Mouse (Mus musculus) MEL (cell line): ENCODE measurements at regions not wholly inside any gene's neighbourhood (a gene's known extent, or its start where the extent isn't known, plus 50 kb on each side); places are given as distances from the start of the nearest gene placed in this dataset.

ENCODE experiments used
- CHD1 ChIP-seq: IDR thresholded peaks from 2 replicates; pipeline ENCODE4 v1.6.1; 2012; ENCODE audit warnings: low read depth, mild to moderate bottlenecking, inconsistent platforms, low read length, improper control_type of control experiment
- CHD2 ChIP-seq: IDR thresholded peaks from 2 replicates; pipeline ENCODE4 v1.6.1; 2011; ENCODE audit warnings: low read length, improper control_type of control experiment
- CTCF ChIP-seq, 3 experiments: IDR thresholded peaks in 2 of 3; conservative IDR thresholded peaks in 1 of 3; 2 replicates each; pipeline ENCODE4 v1.5.1; 2011 to 2012; ENCODE audit warnings: low read length in 3 of 3, low read depth in 2 of 3, mild to moderate bottlenecking in 2 of 3, improper control_type of control experiment in 1 of 3, inconsistent platforms in 1 of 3, mixed read lengths in 1 of 3, moderate library complexity in 1 of 3; ENCODE audit not compliant: control insufficient read depth in 1 of 3, insufficient read depth in 1 of 3, poor library complexity in 1 of 3, severe bottlenecking in 1 of 3
- E2F4 ChIP-seq: IDR thresholded peaks from 2 replicates; pipeline ENCODE4 v1.6.1; 2011; ENCODE audit warnings: low read depth, low read length, improper control_type of control experiment, borderline replicate concordance
- EP300 ChIP-seq, 2 experiments: IDR thresholded peaks; 2 replicates each; pipeline ENCODE4 v1.6.1; 2011; ENCODE audit warnings: improper control_type of control experiment in 2 of 2, low read length in 2 of 2, low read depth in 1 of 2, mild to moderate bottlenecking in 1 of 2
- ETS1 ChIP-seq: IDR thresholded peaks from 2 replicates; pipeline ENCODE4 v1.6.1; 2012; ENCODE audit warnings: low read depth, mild to moderate bottlenecking, inconsistent platforms, low read length, improper control_type of control experiment, moderate library complexity
- GATA1 ChIP-seq: IDR thresholded peaks from 2 replicates; pipeline ENCODE4 v1.6.1; 2011; ENCODE audit warnings: low read depth, low read length, improper control_type of control experiment
- MXI1 ChIP-seq: IDR thresholded peaks from 2 replicates; pipeline ENCODE4 v1.6.1; 2011; ENCODE audit warnings: mild to moderate bottlenecking, low read depth, low read length, improper control_type of control experiment
- POLR2A ChIP-seq, 2 experiments: IDR thresholded peaks; 2 replicates each; pipeline ENCODE4 v1.6.1; 2011 to 2012; ENCODE audit warnings: low read length in 2 of 2, mild to moderate bottlenecking in 2 of 2, control low read depth in 1 of 2, improper control_type of control experiment in 1 of 2, low read depth in 1 of 2, moderate library complexity in 1 of 2; ENCODE audit not compliant: control insufficient read depth in 1 of 2, insufficient read depth in 1 of 2, poor library complexity in 1 of 2
- POLR2AphosphoS2 ChIP-seq: IDR thresholded peaks from 2 replicates; pipeline ENCODE4 v1.6.1; 2011; ENCODE audit warnings: low read length, improper control_type of control experiment
- POLR2AphosphoS5 ChIP-seq: IDR thresholded peaks from 2 replicates; pipeline ENCODE4 v1.6.1; 2012; ENCODE audit warnings: low read depth, borderline replicate concordance, mild to moderate bottlenecking, inconsistent platforms, low read length, moderate library complexity, mixed read lengths
- SIN3A ChIP-seq: IDR thresholded peaks from 2 replicates; pipeline ENCODE4 v1.6.1; 2012; ENCODE audit warnings: low read length, improper control_type of control experiment, inconsistent platforms
- TAL1 ChIP-seq: IDR thresholded peaks from 2 replicates; pipeline ENCODE4 v1.6.1; 2012; ENCODE audit warnings: mild to moderate bottlenecking, inconsistent platforms, low read length, moderate library complexity, mixed read lengths
- ZC3H11A ChIP-seq: IDR thresholded peaks from 2 replicates; pipeline ENCODE4 v1.6.1; 2012; ENCODE audit warnings: low read depth, mild to moderate bottlenecking, inconsistent platforms, low read length, improper control_type of control experiment

DNA sequence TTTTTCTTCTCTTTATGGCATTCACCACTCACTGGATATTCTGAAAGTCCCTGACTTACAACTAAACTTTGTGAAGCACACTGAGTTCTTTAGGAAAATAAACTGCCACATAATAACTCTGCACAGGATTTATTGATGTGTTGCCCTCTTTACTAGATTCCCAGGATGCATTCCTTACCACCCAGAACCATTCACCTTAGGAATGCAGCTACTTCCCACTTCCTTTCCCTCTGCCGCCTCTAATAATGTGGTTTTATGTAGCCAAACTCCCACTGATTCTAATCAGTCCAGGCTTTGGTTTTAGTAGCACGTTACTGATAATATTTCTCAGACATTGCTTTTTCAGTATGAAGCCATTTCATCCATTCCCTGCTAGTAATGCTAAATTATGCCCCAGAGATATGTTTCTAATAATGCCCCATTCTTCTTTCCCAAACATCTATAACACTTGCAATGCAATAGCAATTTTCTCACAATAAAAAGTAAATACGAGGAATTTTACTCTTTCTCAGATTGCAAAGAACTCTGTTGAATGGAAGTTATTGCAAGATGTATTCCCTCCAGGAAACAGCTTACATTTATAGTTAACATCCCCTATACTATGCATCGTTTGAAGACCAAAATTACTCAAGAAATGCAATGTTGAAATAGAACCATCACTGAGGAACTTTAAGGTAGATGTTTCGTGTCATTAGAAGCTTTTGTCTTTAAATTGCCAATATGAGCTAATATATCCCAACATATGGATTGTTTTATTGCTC, 145.2 kb upstream of the Zpld1 start:
- TF ChIP-seq TAL1, result no peak
- TF ChIP-seq CTCF (IDR thresholded peaks at IDR 0.05 in 2 of 3, conservative IDR thresholded peaks at IDR 0.05 in 1 of 3; ENCODE audit: control insufficient read depth in 1 of 3, insufficient read depth in 1 of 3, low read depth in 2 of 3, low read length in 3 of 3, poor library complexity in 1 of 3, severe bottlenecking in 1 of 3), result no peak
- TF ChIP-seq POLR2A (IDR thresholded peaks at IDR 0.05; ENCODE audit: control insufficient read depth in 1 of 2, insufficient read depth in 1 of 2, low read depth in 1 of 2, low read length in 2 of 2, poor library complexity in 1 of 2), result no peak
- no peak for TF ChIP-seq CHD2
- TF ChIP-seq EP300 (IDR thresholded peaks at IDR 0.05; ENCODE audit: low read depth in 1 of 2, low read length in 2 of 2), result no peak
- no peak for TF ChIP-seq ETS1
- no peak for TF ChIP-seq POLR2AphosphoS2
- no peak for TF ChIP-seq CHD1
- no peak for TF ChIP-seq POLR2AphosphoS5
- no peak for TF ChIP-seq GATA1
- no peak for TF ChIP-seq SIN3A
- no peak for TF ChIP-seq MXI1
- TF ChIP-seq ZC3H11A, result no peak
- TF ChIP-seq E2F4, result no peak
